Mouse (Mus musculus) R1 (cell line): ENCODE measurements around the gene Pianp.

Source experiments
- DNase-seq: peaks from one replicate; pipeline ENCODE4 v3.0.0-alpha.2; 2018; ENCODE audit warnings: low read depth, low spot score

Pianp gene

GRCm38 (mm10) chr6:124996551-124997501, at the start of gene Pianp:
Pianp (plus strand) TSS chr6:124996694.
- DNase-seq, result peak; percentile 55

- DNase-seq, result peak; percentile 97
Measured at GRCm38 (mm10) chr6:124953991-124954715, 42.3 kb upstream of the Pianp start.

GRCm38 (mm10) chr6:124955212-124955611, 41.3 kb upstream of the Pianp start:
- peak; percentile 53 for DNase-seq

- no peak for DNase-seq
Measured at GRCm38 (mm10) chr6:124958127-124958526, 38.4 kb upstream of the Pianp start.

GRCm38 (mm10) chr6:124959960-124960359, 36.5 kb upstream of the Pianp start:
- no peak for DNase-seq

- DNase-seq, result no peak
Measured at GRCm38 (mm10) chr6:124961021-124961420, 35.5 kb upstream of the Pianp start.

- DNase-seq, result peak; percentile 64
Measured at GRCm38 (mm10) chr6:124964638-124965037, 31.9 kb upstream of the Pianp start.

- peak; percentile 95 for DNase-seq
Measured at GRCm38 (mm10) chr6:124965088-124965719, 31.3 kb upstream of the Pianp start, which contains the start of gene Cops7a. Cops7a (minus strand) TSS chr6:124965538.

GRCm38 (mm10) chr6:124965747-124966146, 30.7 kb upstream of the Pianp start:
- DNase-seq, result no peak

GRCm38 (mm10) chr6:124966466-124967118, 29.9 kb upstream of the Pianp start:
- DNase-seq, result peak; percentile 72

GRCm38 (mm10) chr6:124967766-124968165, 28.7 kb upstream of the Pianp start:
- peak; percentile 82 for DNase-seq

- DNase-seq, result no peak
Measured at GRCm38 (mm10) chr6:124992241-124992640, 4.3 kb upstream of the Pianp start.

GRCm38 (mm10) chr6:124993365-124993764, 3.1 kb upstream of the Pianp start:
- DNase-seq, result peak; percentile 46

GRCm38 (mm10) chr6:124993876-124994275, 2.6 kb upstream of the Pianp start:
- DNase-seq, result peak; percentile 74

GRCm38 (mm10) chr6:124995246-124995645, 1.2 kb upstream of the Pianp start:
- DNase-seq, result no peak

- DNase-seq, result no peak
Measured at GRCm38 (mm10) chr6:124995831-124996403, 577 bp upstream of the Pianp start.

- DNase-seq, result peak; percentile 29
Measured at GRCm38 (mm10) chr6:124998066-124998465, 1.6 kb downstream of the Pianp start.

GRCm38 (mm10) chr6:124999091-124999490, 2.6 kb downstream of the Pianp start:
- DNase-seq, result peak; percentile 25

- peak; percentile 63 for DNase-seq
Measured at GRCm38 (mm10) chr6:124999546-124999945, 3.1 kb downstream of the Pianp start.

GRCm38 (mm10) chr6:125003706-125004105, 7.2 kb downstream of the Pianp start:
- DNase-seq, result peak; percentile 58

- DNase-seq, result no peak
Measured at GRCm38 (mm10) chr6:125005086-125005485, 8.6 kb downstream of the Pianp start.
